Mouse (Mus musculus) activated CD4-positive, CD25-positive, alpha-beta regulatory T cell, adult 9 weeks (primary cell): ENCODE results near the gene Jmjd8. TPM values are rescaled to one million over a fixed set of nuclear protein-coding genes. Genes with fewer than 3 reads are reported as not detected.

Experiments
- polyA plus RNA-seq: library from polyadenylated mRNA; unstranded; fragments of 100-300 nt; shearing (Covaris generic); gene quantifications from one replicate; pipeline ENCODE4 v1.2.1, GENCODE M21; 2017

The Jmjd8 gene
- polyA plus RNA-seq, 1 experiment from 2014 or later: 42.2 TPM

Other genes starting within 250 kb of the Jmjd8 start
- 25.6 TPM for gene Lmf1, start 249.8 kb upstream of the Jmjd8 start, polyA plus RNA-seq
- gene Gng13, start 111.7 kb upstream of the Jmjd8 start, polyA plus RNA-seq: not detected
- gene Chtf18, start 101.4 kb upstream of the Jmjd8 start, polyA plus RNA-seq: 6.7 TPM
- gene Rpusd1, start 101.2 kb upstream of the Jmjd8 start, polyA plus RNA-seq: 19.7 TPM
- gene Mslnl, start 92.8 kb upstream of the Jmjd8 start, polyA plus RNA-seq: 0.17 TPM
- gene Msln, start 74.5 kb upstream of the Jmjd8 start, polyA plus RNA-seq: not detected
- gene Narfl, start 55.1 kb upstream of the Jmjd8 start, polyA plus RNA-seq: 28.0 TPM
- 38.4 TPM for gene Haghl, start 43.2 kb upstream of the Jmjd8 start, polyA plus RNA-seq
- 0.83 TPM for gene Ccdc78, start 42.3 kb upstream of the Jmjd8 start, polyA plus RNA-seq
- gene Fam173a, start 36.0 kb upstream of the Jmjd8 start, polyA plus RNA-seq: 245 TPM
- gene AC134908.4, start 33.2 kb upstream of the Jmjd8 start, polyA plus RNA-seq: not detected
- 9.6 TPM for gene Metrn, start 31.7 kb upstream of the Jmjd8 start, polyA plus RNA-seq
- gene Fbxl16, start 19.8 kb upstream of the Jmjd8 start, polyA plus RNA-seq: not detected
- 45.9 TPM for gene Wdr24, start 5.2 kb upstream of the Jmjd8 start, polyA plus RNA-seq
- 91.2 TPM for gene Stub1, start 4.5 kb downstream of the Jmjd8 start, polyA plus RNA-seq
- gene Rhbdl1, start 8.4 kb downstream of the Jmjd8 start, polyA plus RNA-seq: 0.57 TPM
- 0.75 TPM for gene Gm20683, start 12.9 kb downstream of the Jmjd8 start, polyA plus RNA-seq
- 50.2 TPM for gene Rhot2, start 16.0 kb downstream of the Jmjd8 start, polyA plus RNA-seq
- 7.3 TPM for gene Wdr90, start 32.6 kb downstream of the Jmjd8 start, polyA plus RNA-seq
- 5.7 TPM for gene Mcrip2, start 39.9 kb downstream of the Jmjd8 start, polyA plus RNA-seq
- 95.5 TPM for gene Mettl26, start 46.2 kb downstream of the Jmjd8 start, polyA plus RNA-seq
- 1.0 TPM for gene Wfikkn1, start 52.0 kb downstream of the Jmjd8 start, polyA plus RNA-seq
- gene Rab40c, start 90.9 kb downstream of the Jmjd8 start, polyA plus RNA-seq: 5.1 TPM
- 71.1 TPM for gene Pigq, start 116.1 kb downstream of the Jmjd8 start, polyA plus RNA-seq
- not detected for gene Nhlrc4, start 116.1 kb downstream of the Jmjd8 start, polyA plus RNA-seq
- gene A930017K11Rik, start 123.7 kb downstream of the Jmjd8 start, polyA plus RNA-seq: not detected
- 22.0 TPM for gene Capn15, start 156.9 kb downstream of the Jmjd8 start, polyA plus RNA-seq
- gene Rab11fip3, start 240.7 kb downstream of the Jmjd8 start, polyA plus RNA-seq: 2.0 TPM